In the genomic region with DNA sequence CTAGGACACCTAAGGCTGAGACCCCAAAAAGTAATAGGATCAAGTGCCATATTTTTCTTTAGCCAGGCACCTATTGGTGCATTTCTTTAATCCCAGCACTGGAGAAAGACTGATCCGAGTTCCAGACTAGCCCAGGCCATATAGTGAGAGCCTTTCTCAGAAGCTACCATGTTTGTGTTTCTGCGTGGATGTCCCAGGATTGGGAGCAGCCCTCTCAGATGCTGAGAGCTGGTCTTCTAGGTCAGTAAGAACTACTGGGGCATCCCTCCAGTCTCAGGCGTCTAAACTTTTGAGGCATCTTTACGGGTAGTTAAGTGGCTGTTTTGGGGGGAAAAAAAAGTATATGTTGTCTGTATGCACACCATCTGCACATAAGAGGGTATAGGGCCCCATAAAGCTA, we compare ENCODE assay signal across 30 mouse cellular contexts. TPM values are rescaled to one million over a fixed set of nuclear protein-coding genes. Genes with fewer than 3 reads are reported as not detected.
A peak's percentile ranks its signal among the peaks of the same experiment; 100 is the strongest.
DNase-seq lines count a peak whose midpoint lies in the region; TF ChIP-seq lines count a peak whose summit lies in the region.
"Had no signal": no experiment of that assay in that cellular context is flagged by ENCODE, and none has a peak within 500 bp of the region (broad histone marks: within the 10 kb centered on the region; RNA-seq: fewer than 3 reads in every experiment).

No protein-coding gene starts in this region.

- DNase-seq in heart, adult 11 months = peak; percentile 64
- no peak for DNase-seq in heart, adult 8-10 months (ENCODE audit: low spot score)
- no peak for DNase-seq in testis, postnatal 10 days (ENCODE audit: low spot score)
- no peak for DNase-seq in ES-E14 (ENCODE audit: low read depth, low spot score)
- no peak for DNase-seq in layer of hippocampus, postnatal 10 days (ENCODE audit: low spot score in 2 of 2)
- no peak for DNase-seq in thymus, adult 18-20 months
- DNase-seq: adrenal gland, adult 8-10 months; adrenal gland, postnatal 14 days; adrenal gland, postnatal 36 days; B cell, adult 2 months; cerebellum, adult 11-12 months; cerebellum, adult 2 months; cerebellum, adult 9-10 months; cerebellum, postnatal 10 days; cerebellum, postnatal 25 days; embryo, embryonic 11 days had no signal

- TF ChIP-seq POLR2A in testis, adult 2 months (IDR thresholded peaks at IDR 0.05; ENCODE audit: control insufficient read depth, low read depth, low read length) = no peak

- H3K27me3 ChIP-seq in testis, adult 2 months (ENCODE audit: control insufficient read depth, insufficient read depth, low read length) = no peaks in the 10 kb centered on the region
- H3K27me3 ChIP-seq: CH12.LX; embryonic facial prominence, embryonic 13.5 days; embryonic facial prominence, embryonic 15.5 days; forebrain, embryonic 12.5 days had no signal

- no peaks in the 10 kb centered on the region; the same call in 1 of the 2 replicates for H3K4me1 ChIP-seq in testis, adult 2 months (ENCODE audit: control insufficient read depth, insufficient read depth, low read length)
- peaks cover 0 to 2% of the 10 kb centered on the region in 2 experiments; a peak in 1 of 4 replicates for H3K4me1 ChIP-seq in ES-E14 (ENCODE audit: control insufficient read depth in 2 of 2, insufficient read depth in 2 of 2, low read length in 2 of 2, poor library complexity in 1 of 2)
- H3K4me1 ChIP-seq: embryonic facial prominence, embryonic 15.5 days; forebrain, embryonic 10.5 days had no signal

- in situ Hi-C loops in ES-E14 (cut with MboI; ENCODE audit: low sequenced_read_pairs in 2 of 2, unreplicated experiment in 2 of 2) = no loop called here

- peak overlapping the region; percentile 94 for H3K4me3 ChIP-seq in testis, adult 2 months (ENCODE audit: control insufficient read depth, low read depth, low read length)
- no peak overlapping the region for H3K4me3 ChIP-seq in ES-E14 (ENCODE audit: insufficient read depth in 1 of 2, low read depth in 1 of 2, low read length in 2 of 2, poor library complexity in 1 of 2, severe bottlenecking in 1 of 2)
- H3K4me3 ChIP-seq: embryonic facial prominence, embryonic 13.5 days; embryonic facial prominence, embryonic 15.5 days; forebrain, embryonic 10.5 days; forebrain, embryonic 12.5 days had no signal

- peak overlapping the region; percentile 65; the same call in 1 of the 2 replicates for H3K27ac ChIP-seq in testis, adult 2 months (ENCODE audit: control insufficient read depth, insufficient read depth, low read depth, low read length)
- peak overlapping the region; percentile 11; the same call in 1 of the 2 replicates for H3K27ac ChIP-seq in ES-E14 (ENCODE audit: insufficient read depth, low read depth, low read length, poor library complexity, severe bottlenecking)
- H3K27ac ChIP-seq: embryonic facial prominence, embryonic 13.5 days; embryonic facial prominence, embryonic 15.5 days; forebrain, embryonic 10.5 days; forebrain, embryonic 12.5 days had no signal

- H3K9ac ChIP-seq in ES-E14 (ENCODE audit: insufficient read depth, low read depth, low read length, poor library complexity, severe bottlenecking) = peak overlapping the region; percentile 10; the same call in 1 of the 2 replicates
- H3K9ac ChIP-seq: embryonic facial prominence, embryonic 13.5 days; embryonic facial prominence, embryonic 15.5 days; forebrain, embryonic 12.5 days had no signal

- H3K36me3 ChIP-seq in testis, adult 2 months (ENCODE audit: control insufficient read depth, insufficient read depth, low read length) = no peaks in the 10 kb centered on the region; the same call in 1 of the 2 replicates
- H3K36me3 ChIP-seq in ES-E14 (ENCODE audit: control insufficient read depth, insufficient read depth, low read length, poor library complexity, severe bottlenecking) = peaks cover 30% of the 10 kb centered on the region
- H3K36me3 ChIP-seq: embryonic facial prominence, embryonic 13.5 days; embryonic facial prominence, embryonic 15.5 days; forebrain, embryonic 10.5 days; forebrain, embryonic 12.5 days had no signal

- H3K9me3 ChIP-seq in ES-E14 (ENCODE audit: control insufficient read depth, insufficient read depth, low read depth, low read length) = no peaks in the 10 kb centered on the region
- H3K9me3 ChIP-seq: embryonic facial prominence, embryonic 13.5 days; embryonic facial prominence, embryonic 15.5 days; forebrain, embryonic 10.5 days; forebrain, embryonic 12.5 days had no signal

- no peak for TF ChIP-seq CTCF in testis, adult 2 months (IDR thresholded peaks at IDR 0.05; ENCODE audit: control insufficient read depth, insufficient read depth, insufficient replicate concordance, low read depth, low read length)

TF ChIP-seq in ES-E14, 5 proteins besides CTCF, POLR2A, EP300 and RAD21:
- no peak for TF ChIP-seq HCFC1 (IDR thresholded peaks at IDR 0.05; ENCODE audit: borderline replicate concordance, insufficient read depth, low read length)
- TF ChIP-seq CHD2 (IDR thresholded peaks at IDR 0.05; ENCODE audit: low read depth, low read length) = no peak
- no peak for TF ChIP-seq ZNF384 (IDR thresholded peaks at IDR 0.05; ENCODE audit: low read depth, low read length)
- no peak for TF ChIP-seq MAFK (IDR thresholded peaks at IDR 0.05; ENCODE audit: insufficient read depth, low read depth, low read length)
- no peak for TF ChIP-seq ZC3H11A (IDR thresholded peaks at IDR 0.05; ENCODE audit: borderline replicate concordance, low read depth, low read length)

RNA-seq across cellular contexts. Expression of gene Ttc5, which starts 10.6 kb away (rescaled TPM):
- 10 to 100 TPM; 11.9 to 17.8 (median 13.6) TPM for total RNA-seq in heart, adult 8-10 months (2022)
- polyA plus RNA-seq in testis, adult 2 months (2012; rRNA removed) = 13.0 and 13.5 TPM in 2 replicates
- total RNA-seq in ES-E14 (2012; rRNA removed) = 28.4 and 65.9 TPM in 2 replicates
- 10 to 100 TPM; 77.0 to 83.5 TPM for total RNA-seq in layer of hippocampus, postnatal 10 days (2021)

RNA-seq across cellular contexts. Expression of gene Ccnb1ip1, which starts 11.6 kb away (rescaled TPM):
- under 1 TPM in 1 of 4 experiments, not detected in 3; 0.47 TPM for total RNA-seq in heart, adult 8-10 months (2022)
- polyA plus RNA-seq in testis, adult 2 months (2012; rRNA removed) = 7.0 and 7.5 TPM in 2 replicates
- 24.1 and 29.4 TPM in 2 replicates for total RNA-seq in ES-E14 (2012; rRNA removed)
- total RNA-seq in layer of hippocampus, postnatal 10 days (2021) = not detected
- total RNA-seq: adrenal gland, adult 18-20 months; adrenal gland, postnatal 14 days; adrenal gland, postnatal 36 days; common myeloid progenitor, adult 5-6 weeks had no signal
- polyA plus RNA-seq: activated CD4-positive, CD25-positive, alpha-beta regulatory T cell, adult 4 months; CD4-positive, CD25-positive, alpha-beta regulatory T cell, adult 4 months; cerebellum, adult 2 months; embryonic facial prominence, embryonic 11.5 days; embryonic facial prominence, embryonic 13.5 days; embryonic facial prominence, embryonic 15.5 days; forebrain, embryonic 10.5 days; forebrain, embryonic 12.5 days; forebrain, embryonic 16.5 days had no signal

RNA-seq across cellular contexts. Expression of gene Parp2, which starts 11.7 kb away (rescaled TPM):
- 10 to 100 TPM; 11.6 to 16.2 (median 13.0) TPM for total RNA-seq in heart, adult 8-10 months (2022)
- 10.6 and 13.9 TPM in 2 replicates for polyA plus RNA-seq in testis, adult 2 months (2012; rRNA removed)
- total RNA-seq in ES-E14 (2012; rRNA removed) = 44.7 and 115 TPM in 2 replicates
- 10 to 100 TPM; 23.7 to 41.6 TPM for total RNA-seq in layer of hippocampus, postnatal 10 days (2021)

RNA-seq across cellular contexts. Expression of gene Olfr749, which starts 51.1 kb away (rescaled TPM):
- total RNA-seq in heart, adult 8-10 months (2022) = not detected
- polyA plus RNA-seq in testis, adult 2 months (2012; rRNA removed) = not detected in 2 replicates
- total RNA-seq in ES-E14 (2012; rRNA removed) = not detected in 2 replicates
- not detected for total RNA-seq in layer of hippocampus, postnatal 10 days (2021)
- total RNA-seq: adrenal gland, adult 18-20 months; adrenal gland, adult 8-10 months; adrenal gland, postnatal 14 days; adrenal gland, postnatal 36 days; CH12.LX; common myeloid progenitor, adult 5-6 weeks had no signal
- polyA plus RNA-seq: activated CD4-positive, CD25-positive, alpha-beta regulatory T cell, adult 4 months; CD4-positive, CD25-positive, alpha-beta regulatory T cell, adult 4 months; cerebellum, adult 2 months; embryonic facial prominence, embryonic 11.5 days; embryonic facial prominence, embryonic 13.5 days; forebrain, embryonic 10.5 days; forebrain, embryonic 12.5 days; forebrain, embryonic 14.5 days; forebrain, embryonic 16.5 days; Patski had no signal

Comparison
In these comparisons a context has a peak if more than half of its experiments do, and no peak if none do; other contexts are left out.
1. RNA of gene Ccnb1ip1, which starts 11.6 kb away (total RNA-seq): 24.1 to 29.4 TPM in ES-E14; not detected in layer of hippocampus, postnatal 10 days and 0.47 TPM in heart, adult 8-10 months; every median in the first group is over 10 times any median in the second.